Mouse (Mus musculus): ENCODE results near the gene Rad9a.
"Not testable (repeated sequence)": the region's sequence is repeated elsewhere in the genome, so short reads cannot be mapped to it uniquely, and the experiment has no call there.

The Rad9a gene

DNA sequence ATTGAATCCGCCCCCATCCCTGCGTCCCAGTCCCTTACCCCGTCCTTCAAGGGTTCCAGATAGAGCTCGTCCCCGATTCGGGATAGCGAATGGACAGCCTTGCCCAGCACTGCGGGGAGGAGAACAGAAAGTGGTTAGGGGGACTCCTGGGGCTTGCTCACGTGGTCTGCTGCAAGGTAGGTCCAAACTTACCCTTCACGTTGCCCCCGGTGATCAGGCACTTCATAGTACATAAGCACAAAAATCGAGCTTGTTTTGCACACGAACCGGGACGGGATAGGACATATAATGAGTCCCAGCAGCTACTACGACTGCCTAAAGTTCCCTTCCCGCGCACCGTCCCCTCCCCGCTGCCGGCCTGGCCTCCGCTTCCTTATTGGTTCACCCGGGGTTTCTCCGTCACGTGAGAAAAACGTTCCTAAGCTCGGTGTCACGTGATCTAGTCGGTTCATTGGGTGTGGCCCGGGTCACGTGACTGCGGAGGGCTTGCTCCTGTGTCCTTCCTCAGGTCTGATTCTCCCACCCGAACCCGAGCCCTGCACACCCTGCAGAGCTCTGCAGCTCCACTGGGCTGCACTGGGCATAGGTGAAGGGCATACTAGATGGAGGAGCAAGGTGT is at the start of gene Rad9a:
TSS of gene Rad9a (minus strand) at position 372 of the 619 bp plus-strand sequence.
- peak; percentile 98 for DNase-seq (ENCODE audit: low spot score)

DNA sequence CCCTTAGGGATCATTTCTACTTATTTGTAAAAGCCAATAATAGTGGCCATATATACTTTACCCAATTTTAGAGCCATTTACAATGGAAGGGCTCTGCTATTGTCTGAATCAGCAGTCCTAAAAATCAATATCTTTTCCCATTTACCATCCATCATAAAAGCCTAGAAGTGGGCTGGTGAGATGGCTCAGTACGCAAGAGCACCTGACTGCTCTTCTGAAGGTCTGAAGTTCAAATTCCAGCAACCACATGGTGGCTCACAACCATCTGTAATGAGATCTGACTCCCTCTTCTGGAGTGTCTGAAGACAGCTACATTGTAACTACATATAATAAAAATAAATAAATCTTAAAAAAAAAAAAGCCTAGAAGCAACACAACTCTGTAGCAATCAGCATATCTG is 47.2 kb upstream of the Rad9a start:
- not testable (repeated sequence) for DNase-seq (ENCODE audit: low spot score)

DNA sequence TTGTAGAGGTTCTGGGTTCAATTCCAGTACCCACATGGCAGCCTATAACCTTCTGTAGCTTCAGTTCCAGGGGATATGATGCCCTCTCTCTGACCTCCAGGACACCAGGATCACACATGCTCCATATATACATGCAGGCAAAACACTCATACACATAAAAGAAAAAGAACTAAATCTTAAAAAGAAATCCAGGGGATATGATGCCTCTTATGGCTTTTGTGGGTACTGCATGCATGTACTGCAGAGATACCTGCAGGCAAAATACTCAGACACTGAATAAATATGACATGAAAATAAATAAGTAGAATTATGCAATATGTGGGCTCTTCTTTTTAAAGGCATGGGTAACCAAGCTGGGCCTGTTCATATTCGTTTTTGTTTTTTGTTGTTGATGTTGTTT is 45.5 kb upstream of the Rad9a start:
- no peak for DNase-seq (ENCODE audit: low spot score)

DNA sequence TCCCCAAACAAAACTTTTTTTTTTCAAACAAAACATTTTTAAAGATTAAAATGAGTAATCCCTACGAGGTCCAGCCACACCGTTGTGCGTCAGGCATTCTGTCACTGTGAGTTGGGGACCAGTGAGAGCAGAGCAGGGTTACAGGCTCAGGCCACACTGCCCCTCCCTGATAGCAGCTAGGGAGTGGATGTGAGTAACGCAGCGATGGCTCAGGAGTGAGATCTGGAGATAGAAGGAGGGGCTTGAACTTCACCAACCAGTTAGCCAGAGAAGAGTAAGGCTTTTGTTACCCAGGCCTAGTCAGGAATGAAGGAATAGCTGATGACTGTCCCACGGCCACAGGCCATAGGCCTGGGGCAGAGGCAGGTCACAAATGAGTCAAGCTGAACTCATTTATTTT is 43.3 kb upstream of the Rad9a start:
- no peak for DNase-seq (ENCODE audit: low spot score)

DNA sequence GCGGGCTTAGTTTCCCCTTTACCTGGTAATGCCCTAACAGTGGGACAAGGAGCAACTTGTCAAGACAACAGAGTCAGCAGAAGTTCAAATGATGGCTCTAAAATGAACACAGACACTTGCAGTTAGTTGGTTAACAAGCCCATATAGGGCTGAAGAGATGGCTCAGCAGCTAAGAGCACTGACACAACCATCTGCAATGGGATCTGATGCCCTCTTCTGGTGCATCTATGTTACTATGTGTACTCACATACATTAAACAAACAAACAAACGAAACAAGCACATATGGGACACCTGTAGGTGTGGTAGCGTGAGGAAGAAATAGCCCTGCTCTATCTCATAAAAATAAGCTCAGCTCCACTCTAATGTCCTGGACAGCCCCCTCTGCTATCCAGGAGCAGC is 41.0 kb upstream of the Rad9a start:
- no peak for DNase-seq (ENCODE audit: low spot score)

DNA sequence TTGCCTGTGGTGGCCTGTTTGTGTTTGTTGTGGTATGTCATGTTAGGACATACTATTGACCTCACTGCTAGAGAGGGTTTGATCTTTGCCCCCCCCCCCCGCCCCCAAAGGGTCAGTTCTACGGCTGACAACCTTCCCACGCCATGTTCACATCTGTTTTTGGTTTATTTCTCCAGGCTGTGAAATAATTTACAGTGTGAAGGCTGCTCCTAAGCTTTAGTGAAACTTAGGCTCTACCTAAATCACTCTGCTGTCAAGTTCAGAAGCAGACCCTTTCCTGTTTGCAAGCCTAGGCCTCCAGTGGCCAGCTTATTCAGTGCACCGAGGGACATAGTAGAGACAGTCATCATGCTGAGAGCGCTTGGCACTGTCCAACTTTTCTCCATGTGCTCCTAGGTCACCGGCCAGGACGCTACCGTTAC is 38.8 kb upstream of the Rad9a start:
- DNase-seq (ENCODE audit: low spot score), result no peak

DNA sequence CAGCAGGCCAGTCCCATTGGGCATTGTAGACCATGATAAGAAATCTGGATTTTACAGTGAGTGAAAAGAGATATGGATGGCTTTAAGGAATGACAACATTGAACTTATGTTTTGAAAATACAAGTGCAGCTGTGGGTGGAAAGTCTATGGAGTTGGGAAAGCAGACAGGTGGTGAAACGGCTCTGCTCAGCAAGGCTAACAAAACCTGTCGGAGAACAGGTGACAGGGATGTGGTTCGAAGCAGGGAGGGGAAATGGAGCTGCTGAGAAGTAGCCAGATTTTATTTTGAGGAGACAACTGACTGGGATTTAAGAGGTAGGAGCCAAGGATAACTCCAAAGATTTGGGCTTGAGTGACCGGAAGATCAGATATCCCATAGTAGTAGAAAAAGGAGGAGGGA is 33.1 kb upstream of the Rad9a start:
- no peak for DNase-seq (ENCODE audit: low spot score)

DNA sequence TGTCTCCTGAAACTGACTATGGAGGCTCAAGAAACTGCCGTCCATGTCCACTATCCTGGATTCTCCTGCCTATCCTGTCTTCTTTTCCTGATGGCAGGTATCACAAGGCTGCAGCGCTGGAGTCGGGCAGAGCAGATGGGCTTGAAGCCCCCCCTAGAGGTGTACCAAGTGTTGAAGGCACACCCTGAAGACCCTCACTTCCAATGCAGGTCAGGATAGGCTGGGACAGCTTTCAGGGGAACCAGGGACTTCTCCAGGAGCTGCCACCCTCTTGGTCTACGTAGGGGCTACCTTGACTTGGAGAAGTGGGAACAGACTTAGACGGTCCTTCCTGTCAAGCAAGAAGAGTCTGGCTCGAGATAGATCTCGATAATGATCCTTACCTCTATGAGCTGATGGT is 31.2 kb upstream of the Rad9a start:
- no peak for DNase-seq (ENCODE audit: low spot score)

DNA sequence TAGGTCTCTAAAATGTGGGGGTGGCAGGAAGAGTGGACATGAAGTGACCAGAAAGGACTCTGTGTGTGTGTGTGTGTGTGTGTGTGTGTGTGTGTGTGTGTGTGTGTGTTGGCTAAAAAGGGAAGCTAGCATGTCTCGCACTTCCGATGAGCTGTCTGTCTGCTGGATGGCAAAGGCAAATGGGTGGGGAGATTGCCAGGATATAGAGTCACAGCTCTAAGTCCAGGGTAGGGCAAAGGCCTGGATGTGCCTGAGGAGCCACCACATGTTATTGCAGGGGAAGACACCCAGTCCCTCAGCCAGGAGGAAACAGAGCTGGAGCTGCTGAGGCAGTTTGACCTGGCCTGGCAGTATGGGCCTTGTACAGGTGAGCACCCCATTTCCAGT is 30.7 kb upstream of the Rad9a start:
- peak; percentile 92 for DNase-seq (ENCODE audit: low spot score)

DNA sequence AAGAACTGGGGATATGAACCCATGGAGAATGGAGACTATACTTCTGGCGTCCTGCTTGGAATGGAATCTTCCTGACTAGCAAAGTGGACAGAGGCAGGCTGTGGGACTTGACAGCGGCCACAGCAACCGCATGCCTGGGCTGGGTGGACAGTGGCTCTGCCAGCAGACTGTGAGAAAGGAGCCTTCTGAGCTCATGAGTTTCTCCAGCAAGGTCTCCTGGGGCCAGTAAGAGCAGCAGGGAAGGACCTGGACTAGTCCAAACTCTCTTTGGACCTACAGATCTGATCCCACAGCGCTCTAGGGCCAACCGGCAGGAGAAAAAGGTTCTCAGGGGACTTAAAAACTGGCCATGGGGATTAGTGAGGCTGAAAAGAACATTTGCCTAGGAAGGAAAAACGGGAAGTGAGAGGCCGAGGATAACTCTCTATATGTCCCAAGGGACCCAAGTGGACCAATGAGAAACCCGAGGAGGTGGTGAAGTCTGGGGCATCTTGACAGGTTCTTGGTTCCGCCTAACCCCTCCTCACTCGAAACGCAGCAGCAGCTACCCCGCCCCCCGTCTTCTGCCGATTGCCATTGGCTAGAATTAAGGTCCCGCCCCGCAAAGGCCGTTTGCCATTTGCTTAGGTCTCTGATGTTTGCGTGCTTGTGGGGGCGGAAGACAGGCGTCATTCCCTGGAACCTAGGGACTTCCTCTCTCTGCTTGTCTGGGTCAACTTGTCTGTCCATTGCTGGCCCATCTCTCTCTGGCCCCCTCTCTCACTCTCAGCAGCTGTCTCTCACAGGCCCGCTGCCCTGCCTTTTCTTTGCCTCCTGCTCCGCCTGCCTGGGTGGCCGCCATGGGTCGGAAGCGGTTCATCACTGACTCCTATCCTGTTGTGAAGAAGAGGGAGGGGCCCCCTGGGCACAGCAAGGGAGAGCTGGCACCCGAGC is 30.1 kb upstream of the Rad9a start, which contains the start of gene Pold4:
TSS of gene Pold4 (plus strand) at position 647 of the 933 bp plus-strand sequence.
- peak; percentile 99 for DNase-seq (ENCODE audit: low spot score)

DNA sequence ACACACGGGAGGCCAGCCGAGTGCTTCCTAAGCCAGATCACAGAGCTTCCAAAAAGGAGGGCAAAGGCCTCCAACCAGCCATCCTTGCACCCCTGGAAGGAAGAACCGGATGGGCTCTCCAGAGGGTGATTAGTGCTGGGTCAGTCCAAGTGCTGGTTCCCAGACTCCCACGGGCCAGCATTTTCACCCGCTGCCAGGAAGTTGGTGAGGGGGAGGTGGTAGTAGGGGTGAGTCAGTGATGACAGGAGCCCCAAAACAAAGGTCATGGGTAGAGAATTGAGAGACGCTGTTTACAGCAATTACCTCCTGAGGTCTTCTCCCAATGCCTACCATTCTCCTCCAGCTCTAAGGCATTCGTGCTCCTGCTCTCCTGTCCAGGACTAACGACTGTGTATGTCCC is 29.0 kb upstream of the Rad9a start:
- peak; percentile 88 for DNase-seq (ENCODE audit: low spot score)

DNA sequence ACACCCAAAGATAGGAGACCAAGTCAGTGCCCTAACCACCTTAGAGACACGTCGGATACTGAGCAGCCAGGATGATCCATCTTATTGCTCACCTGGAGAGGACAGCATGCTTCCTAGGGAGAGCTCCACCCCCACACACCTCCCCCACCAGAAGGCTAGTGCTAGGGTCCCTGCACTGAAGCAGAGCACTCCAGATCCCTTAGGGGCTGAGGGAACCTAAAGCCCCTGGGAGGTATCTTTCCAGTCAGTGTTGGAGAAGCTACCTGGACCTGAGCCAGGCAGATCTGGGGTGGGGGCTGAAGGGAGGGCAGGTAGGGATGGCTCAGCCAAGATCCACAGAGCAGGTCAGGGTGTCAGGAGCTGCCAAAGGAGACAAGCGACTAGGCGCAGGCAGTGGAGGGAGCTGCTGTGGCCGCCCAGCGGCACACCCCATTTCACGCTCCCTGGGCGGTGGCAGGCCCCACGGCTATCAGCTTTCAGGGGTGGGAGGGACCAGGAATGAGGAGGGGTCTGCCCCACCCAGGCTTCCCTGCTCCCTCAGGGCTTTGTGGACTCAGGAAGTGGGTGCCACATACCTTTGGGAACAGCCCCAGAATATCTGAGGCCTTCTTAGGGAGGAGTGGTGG is 28.1 kb upstream of the Rad9a start:
- no peak for DNase-seq (ENCODE audit: low spot score)

DNA sequence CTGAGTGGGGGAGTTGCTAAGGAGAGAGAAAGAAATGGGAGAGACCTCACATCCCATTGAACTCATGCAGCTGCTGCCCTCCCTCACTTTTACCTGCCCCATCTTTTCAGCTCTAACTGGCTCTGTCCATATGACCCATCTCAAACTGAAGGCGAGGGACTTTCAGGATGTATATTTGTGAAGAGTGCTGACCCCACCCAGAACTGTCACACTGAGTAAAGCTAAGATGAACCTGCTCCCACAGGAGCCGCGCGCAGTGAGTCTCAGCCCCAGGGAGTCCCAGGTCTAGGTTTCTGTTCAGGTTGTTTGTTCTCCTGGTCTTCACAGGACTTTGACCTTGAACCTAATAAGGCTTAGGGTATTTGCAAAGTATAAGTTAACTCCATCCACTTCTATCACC is 27.4 kb upstream of the Rad9a start:
- DNase-seq (ENCODE audit: low spot score), result no peak

DNA sequence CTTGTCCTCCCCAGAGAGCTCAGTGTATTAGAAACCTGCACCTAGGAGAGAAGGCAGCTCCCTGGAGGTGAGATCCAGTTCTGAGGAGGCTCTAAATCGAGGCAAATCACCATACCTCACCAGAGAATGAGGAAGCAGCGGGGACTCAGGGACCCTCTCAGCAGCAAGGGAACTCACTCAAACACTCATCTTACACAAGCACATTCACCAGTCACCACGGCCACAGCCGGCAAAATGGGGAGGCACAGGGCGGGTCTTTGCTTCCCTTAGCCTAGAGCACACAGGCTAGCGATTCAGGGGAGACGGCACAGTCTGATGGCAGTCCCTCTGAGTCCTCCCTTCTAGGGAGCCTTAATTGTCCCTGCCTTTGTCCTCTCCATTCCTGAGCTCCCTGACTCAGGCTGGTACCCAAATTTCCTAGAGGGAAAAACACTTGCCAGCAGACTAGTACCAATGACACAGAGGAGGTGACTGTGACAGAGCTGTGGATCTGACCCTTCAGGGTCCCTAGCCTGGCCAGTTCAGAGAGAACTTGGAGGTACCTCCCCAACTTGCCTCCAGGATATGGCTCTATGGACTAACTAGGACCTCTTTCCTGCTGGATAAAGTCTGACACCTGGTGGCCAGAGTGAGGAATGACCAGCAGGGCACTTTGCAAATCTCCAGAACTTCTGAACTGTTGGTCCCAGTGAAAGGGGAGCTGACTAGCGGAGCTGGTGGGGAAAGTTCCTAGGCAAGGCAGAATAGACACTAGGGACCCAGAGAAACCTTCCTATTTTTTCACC is 26.6 kb upstream of the Rad9a start:
- peak; percentile 93 for DNase-seq (ENCODE audit: low spot score)

DNA sequence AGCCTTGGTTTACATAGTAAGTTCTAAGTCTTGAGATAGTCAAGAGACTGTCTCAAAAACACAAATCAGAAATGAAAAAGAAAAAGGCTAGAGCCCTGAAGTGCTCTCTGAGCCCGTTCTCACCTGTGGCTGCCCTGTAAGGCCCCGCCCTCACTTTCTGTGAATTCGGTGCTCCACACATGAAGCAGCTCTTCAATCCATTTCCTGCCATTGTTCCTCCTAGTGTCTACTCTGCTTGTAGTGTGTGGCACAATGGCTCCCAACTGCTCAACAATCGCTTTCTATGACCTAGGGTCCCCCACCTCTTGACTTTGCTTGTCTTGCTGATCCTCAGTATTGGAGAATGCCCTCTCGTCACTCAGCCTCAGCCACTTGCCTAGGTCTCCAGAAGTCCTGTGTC is 26.0 kb upstream of the Rad9a start:
- no peak for DNase-seq (ENCODE audit: low spot score)

DNA sequence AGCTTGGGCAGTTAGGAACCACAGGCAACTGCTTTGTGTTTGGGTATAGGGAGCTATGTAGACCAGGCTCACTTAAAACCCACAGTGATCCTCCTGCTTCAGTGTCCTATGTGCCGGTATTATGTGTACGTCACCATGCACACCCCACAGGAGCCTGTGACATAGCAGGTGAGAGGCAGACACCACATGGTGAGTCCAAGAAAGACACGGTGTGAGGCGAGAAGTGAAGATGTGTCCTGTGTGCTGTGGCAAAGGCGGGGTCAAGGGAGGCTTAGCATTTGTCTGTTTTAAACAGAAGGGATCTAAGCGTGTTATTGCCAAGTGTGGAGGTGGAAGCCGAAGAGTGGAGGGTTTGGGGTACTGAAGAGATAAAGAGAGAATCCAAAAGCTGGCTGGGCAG is 25.3 kb upstream of the Rad9a start:
- DNase-seq (ENCODE audit: low spot score), result no peak

DNA sequence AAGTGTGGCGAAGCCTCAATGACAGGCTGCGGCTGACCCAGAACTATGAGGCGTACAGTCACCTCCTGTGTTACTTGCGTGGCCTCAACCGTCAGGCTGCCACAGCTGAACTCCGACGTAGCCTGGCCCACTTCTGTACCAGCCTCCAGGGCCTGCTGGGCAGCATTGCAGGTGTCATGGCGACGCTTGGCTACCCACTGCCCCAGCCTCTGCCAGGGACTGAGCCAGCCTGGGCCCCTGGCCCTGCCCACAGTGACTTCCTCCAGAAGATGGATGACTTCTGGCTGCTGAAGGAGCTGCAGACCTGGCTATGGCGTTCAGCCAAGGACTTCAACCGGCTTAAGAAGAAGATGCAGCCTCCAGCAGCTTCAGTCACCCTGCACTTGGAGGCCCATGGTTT is 20.7 kb upstream of the Rad9a start:
- DNase-seq (ENCODE audit: low spot score), result no peak

DNA sequence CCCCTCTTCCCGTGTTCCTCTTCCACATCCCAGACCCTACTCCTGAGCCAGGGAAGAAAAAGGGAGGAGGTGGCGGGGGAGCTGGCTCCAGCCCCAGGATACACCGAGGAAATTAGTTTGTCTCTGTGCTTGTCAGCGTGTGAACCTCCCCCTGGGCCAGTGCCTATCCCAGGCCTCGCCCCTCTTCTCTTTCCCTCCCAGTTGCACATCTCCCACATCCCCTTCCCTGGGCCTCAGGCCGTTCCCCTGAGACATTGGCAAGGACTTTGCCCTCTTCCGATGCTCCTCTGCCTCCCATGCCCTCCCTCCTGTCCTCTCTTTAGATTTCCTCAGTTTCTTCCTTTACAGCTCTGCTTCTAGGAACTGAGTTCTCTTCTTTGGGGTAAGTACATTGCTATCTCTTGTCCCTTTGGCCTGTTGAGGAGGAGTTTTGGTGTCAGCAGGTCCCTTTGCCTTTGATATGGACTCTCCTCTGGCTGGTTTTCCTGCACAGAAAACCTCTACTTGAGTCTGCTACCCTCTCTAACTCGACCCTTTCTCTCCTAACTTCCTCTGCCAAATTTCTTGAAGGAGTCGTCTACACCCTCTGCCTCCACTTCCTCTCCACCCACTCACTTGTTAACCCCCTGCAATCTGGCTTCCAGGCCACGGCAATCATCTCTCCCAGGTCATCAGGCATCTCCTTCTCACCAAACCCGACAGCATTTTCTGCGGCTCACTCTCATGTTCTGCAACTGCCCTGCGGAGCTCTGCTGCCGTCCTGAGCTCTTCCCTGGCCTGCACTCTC is 19.7 kb upstream of the Rad9a start:
- DNase-seq (ENCODE audit: low spot score), result peak; percentile 74

DNA sequence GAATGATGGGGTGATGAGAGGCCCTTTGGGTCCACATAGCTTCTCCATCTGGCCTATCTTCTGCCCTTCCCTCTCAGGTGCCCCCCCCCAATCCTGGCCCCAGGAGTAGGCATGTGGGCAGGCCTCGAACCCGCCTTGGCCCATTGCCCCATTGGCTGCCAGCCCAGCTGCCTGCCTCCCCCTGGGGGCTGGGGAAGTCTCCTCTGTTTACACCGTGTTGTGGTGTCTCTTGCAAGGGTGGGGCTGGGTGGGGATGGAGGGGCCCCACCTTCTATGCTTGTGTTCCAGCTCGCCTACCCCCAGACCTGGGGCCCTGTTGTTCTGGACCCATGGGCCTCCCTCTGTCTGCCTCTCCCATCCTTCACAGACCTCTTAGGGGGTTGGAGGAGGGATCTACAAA is 19.0 kb upstream of the Rad9a start:
- DNase-seq (ENCODE audit: low spot score), result no peak

DNA sequence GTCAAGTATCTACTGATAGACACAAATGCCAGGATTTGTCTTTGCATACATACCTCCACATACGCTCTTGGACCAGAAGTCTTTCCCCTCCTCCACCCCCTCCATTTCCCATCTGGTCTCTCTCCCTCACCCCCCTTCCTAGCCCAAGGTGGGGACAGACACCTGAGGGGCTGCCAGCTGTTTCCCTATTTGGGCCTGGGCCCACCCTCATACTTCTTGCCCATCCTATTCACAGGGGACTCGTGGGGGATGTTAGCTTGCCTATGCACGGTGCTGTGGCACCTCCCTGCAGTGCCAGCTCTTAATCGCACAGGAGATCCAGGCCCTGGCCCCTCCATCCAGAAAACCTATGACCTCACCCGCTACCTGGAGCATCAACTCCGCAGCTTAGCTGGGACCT is 18.5 kb upstream of the Rad9a start:
- DNase-seq (ENCODE audit: low spot score), result no peak

DNA sequence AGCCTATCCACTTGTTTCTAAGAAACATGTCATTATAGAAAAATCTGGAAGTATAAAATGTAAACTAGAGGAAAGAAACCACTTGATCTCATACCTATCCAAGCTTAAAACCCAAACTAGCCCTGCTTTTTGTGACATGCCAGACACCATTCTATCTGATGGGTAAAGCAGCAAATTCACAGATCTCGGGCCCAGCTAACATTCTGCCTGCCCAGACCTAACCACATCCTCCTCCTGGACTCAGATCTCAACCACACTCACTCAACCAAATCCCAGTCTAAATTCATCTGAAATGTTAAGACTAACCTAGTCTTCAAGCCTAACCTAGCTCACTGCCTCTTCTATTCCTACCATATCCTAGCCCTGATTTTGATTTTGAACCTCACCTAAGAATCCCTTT is 17.3 kb upstream of the Rad9a start:
- no peak for DNase-seq (ENCODE audit: low spot score)
